Mouse (Mus musculus) midbrain, embryonic 12.5 days (tissue): Measurements from ENCODE around the gene Lct. TPM values are rescaled to one million over a fixed set of nuclear protein-coding genes. Genes with fewer than 3 reads are reported as not detected.

Experiments used
- ATAC-seq: fragments of 200-750 bp; cut with Nextera tagmentation; 2 replicates; pipeline ENCODE4 v1.8.0; 2017; ENCODE audit warnings: low read depth, moderate TSS enrichment, moderate library complexity; ENCODE audit not compliant: low FRiP score
- H3K27ac ChIP-seq: fragments of 300-500 bp; sonication (generic); replicated peaks from 2 replicates; pipeline ENCODE4 v1.5.1; 2016; ENCODE audit warnings: mild to moderate bottlenecking
- H3K27me3 ChIP-seq: fragments of 300-500 bp; sonication (generic); 2 replicates; pipeline ENCODE4 v1.6.1; 2016; ENCODE audit warnings: mild to moderate bottlenecking
- H3K36me3 ChIP-seq: fragments of 300-500 bp; sonication (generic); 2 replicates; pipeline ENCODE4 v1.6.1; 2016
- H3K4me1 ChIP-seq: fragments of 300-500 bp; sonication (generic); 2 replicates; pipeline ENCODE4 v1.6.1; 2016
- H3K4me2 ChIP-seq: fragments of 300-500 bp; sonication (generic); replicated peaks from 2 replicates; pipeline ENCODE4 v1.6.1; 2016; ENCODE audit warnings: mild to moderate bottlenecking, moderate library complexity
- H3K4me3 ChIP-seq: fragments of 300-500 bp; sonication (generic); 2 replicates; pipeline ENCODE4 v1.5.1; 2016; ENCODE audit warnings: mild to moderate bottlenecking
- H3K9ac ChIP-seq: fragments of 300-500 bp; sonication (generic); replicated peaks from 2 replicates; pipeline ENCODE4 v1.6.1; 2016; ENCODE audit warnings: mild to moderate bottlenecking, moderate library complexity
- H3K9me3 ChIP-seq: fragments of 300-500 bp; sonication (generic); 2 replicates; pipeline ENCODE4 v1.6.1; 2016; ENCODE audit warnings: mild to moderate bottlenecking
- WGBS: fragments of 180-500 bp; shearing (Covaris S2); methylation state at CpG from one replicate; pipeline ENCODE4 v1.1.7; 2016; 5-methylcytosine and 5-hydroxymethylcytosine counted together
- polyA plus RNA-seq: library from polyadenylated mRNA; unstranded; fragments of >200 nt; fragmentation: Nextera tagmentation; extraction: Ambion mirVana; gene quantifications from 2 replicates; pipeline ENCODE4 v1.2.1, GENCODE M21; 2016

The Lct gene
- polyA plus RNA-seq, 1 experiment from 2014 or later, result 0.06 TPM

DNA sequence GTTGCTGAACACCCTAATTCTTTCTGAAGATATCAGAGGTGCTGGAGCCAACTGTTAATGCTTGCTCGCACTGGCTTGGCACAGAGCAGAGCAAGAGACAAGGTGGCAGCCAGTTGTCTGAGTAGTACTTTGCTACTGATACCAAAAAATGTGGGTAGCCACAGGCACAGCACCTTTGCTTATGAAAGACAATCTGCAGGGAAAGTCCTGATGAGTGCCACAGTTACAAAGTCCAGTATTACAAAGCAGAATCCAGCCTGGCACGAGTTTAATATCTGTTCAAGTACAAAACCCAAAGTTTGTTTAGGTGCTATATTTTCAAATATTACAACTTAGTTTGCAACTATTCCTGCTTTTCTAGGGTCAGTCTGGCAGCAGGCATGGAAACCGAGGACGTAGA lies 92.9 kb downstream of the Lct start:
- WGBS, result 94% methylated on average over 4 of the region's 4 CpGs
- Histone ChIP-seq H3K27me3 (no peaks in the 10 kb centered on the region), H3K27ac (no peak overlapping the region), H3K4me1 (no peaks in the 10 kb centered on the region), H3K36me3 (peaks cover 67% of the 10 kb centered on the region), H3K4me2 (no peak overlapping the region), H3K9me3 (no peaks in the 10 kb centered on the region), H3K9ac (no peak overlapping the region), H3K4me3 (no peak overlapping the region)
- no peak for ATAC-seq

Other genes with a start within 250 kb of the Lct start
- 11.5 and 11.9 TPM in 2 replicates for gene Zranb3, start 225.3 kb downstream of the Lct start, polyA plus RNA-seq
- 93.1 and 100 TPM in 2 replicates for gene R3hdm1, start 225.0 kb downstream of the Lct start, polyA plus RNA-seq
- 76.9 and 83.3 TPM in 2 replicates for gene Ubxn4, start 84.4 kb downstream of the Lct start, polyA plus RNA-seq
- 209 and 219 TPM in 2 replicates for gene Mcm6, start 31.3 kb upstream of the Lct start, polyA plus RNA-seq
- gene Dars, start 89.0 kb upstream of the Lct start, polyA plus RNA-seq, result 164 and 174 TPM in 2 replicates